Mouse (Mus musculus) liver (tissue): ENCODE measurements around the gene Hoxa11.

Source experiments
- DNase-seq: peaks from one replicate; pipeline ENCODE4 v3.0.0-alpha.2; 2020; ENCODE audit warnings: mixed read lengths

The Hoxa11 gene

DNA sequence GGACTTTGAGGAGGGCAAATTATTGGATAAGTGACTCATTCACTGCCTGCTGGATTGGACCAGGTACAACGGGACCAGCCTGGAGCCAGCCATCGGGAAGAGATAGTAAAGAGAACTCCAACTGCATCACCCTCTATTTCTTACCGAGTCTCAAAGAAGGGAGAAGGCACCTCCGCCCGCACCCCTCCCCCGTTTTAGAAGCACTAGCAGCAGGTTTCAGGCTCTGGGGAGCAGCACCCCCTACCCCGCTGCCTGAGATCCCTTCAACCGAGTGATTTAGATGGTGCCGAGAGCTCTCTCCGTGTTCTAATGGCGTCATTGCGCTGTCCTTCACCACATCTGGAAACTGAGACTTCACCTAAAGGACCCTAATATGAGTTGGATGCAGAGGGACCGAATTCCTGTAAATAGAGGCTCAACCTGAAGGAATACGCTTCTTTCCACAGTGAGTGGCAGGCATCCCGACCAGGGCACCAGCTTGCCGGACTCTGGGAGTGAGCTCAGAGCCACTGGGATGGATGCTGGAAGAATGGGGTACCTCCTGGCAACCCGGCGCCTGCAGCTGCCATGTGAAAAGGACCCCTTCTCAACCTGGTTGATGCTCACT is 19.8 kb upstream of the Hoxa11 start:
- no peak for DNase-seq

DNA sequence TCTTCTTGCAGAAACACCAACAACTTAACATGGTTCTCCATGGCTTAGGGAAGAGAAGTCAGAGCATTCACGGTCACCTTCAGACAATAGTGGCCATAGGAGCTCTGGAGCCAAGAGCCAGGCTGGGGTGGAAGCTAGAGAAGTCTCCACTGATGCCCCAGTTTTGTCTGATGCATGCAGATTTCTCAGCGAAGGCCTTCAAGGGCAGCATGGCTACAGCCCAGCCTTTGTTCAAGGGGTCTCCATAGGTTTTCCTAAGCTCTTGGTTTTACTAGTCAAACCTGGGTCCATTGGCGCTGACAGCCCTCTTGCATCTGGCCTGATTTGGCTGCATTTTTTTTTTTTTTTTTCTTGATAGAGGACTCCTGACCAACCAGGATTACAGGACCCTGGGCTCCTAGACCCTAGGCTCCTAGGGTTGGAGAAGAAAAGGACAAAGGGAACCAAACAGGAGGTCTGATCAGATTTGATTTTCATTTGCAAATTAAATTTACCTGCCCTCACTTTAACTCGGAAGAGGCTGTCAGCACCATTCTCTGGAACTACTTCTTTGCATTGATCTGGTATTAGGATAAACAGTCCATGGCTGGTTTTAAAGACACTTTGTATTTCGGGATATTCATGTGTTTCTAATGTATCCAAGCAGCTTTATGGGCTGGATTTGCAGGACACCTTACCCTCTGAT is 18.6 kb upstream of the Hoxa11 start:
- no peak for DNase-seq

DNA sequence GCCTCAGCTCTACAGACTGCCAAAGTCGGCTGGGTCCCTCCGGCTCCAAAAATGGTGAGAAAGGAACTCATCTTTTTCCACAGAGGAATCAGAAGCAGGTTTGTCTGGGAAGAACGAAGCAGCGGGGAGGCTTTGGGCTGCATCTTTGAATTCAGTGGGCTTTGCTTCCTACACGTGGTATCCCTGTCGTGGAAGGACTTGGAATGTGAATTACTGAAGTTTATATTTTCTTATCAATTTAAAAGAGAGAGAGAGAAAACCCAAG is 17.6 kb upstream of the Hoxa11 start:
- no peak for DNase-seq

DNA sequence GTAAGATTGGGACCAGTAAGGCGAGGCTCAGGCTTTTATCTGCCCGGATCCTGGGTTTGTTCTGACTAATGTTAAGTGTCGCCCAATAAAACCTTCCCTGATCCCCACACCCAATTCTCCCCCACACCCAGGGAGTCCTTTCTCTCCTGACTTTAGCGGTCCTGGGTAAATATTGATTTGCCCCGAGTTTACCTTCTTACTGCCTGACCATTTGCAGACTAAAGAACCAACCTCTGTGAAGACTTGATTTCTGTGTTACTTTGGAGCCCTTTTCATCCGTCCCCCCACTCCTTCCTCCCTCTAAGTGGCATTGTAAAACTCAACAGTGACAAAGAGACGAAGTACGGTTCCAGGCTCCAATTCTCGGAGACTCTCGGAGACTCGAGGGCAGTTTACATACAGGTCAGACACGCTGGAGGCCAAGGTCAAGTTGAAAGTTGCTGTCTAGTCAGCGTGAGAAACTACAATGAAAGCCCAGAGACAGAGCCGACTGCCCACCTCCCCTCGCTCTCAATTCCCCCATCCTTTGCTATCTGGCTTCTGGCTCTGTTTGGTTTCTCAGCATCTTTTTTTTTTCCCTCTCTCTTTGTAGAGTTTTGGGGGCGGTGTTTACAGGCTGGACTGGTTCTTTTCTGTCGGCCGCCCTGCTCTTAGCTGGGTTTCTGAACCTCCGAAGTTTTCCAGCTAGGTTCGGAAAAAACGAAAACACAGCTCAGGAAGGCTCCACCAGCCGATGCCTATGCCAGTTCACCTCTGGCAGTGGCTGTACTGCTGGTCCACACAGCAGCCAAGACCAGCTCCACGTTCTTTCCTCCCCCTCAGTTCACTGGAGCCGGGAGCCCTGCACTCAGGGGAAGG is 17.1 kb upstream of the Hoxa11 start:
- no peak for DNase-seq

DNA sequence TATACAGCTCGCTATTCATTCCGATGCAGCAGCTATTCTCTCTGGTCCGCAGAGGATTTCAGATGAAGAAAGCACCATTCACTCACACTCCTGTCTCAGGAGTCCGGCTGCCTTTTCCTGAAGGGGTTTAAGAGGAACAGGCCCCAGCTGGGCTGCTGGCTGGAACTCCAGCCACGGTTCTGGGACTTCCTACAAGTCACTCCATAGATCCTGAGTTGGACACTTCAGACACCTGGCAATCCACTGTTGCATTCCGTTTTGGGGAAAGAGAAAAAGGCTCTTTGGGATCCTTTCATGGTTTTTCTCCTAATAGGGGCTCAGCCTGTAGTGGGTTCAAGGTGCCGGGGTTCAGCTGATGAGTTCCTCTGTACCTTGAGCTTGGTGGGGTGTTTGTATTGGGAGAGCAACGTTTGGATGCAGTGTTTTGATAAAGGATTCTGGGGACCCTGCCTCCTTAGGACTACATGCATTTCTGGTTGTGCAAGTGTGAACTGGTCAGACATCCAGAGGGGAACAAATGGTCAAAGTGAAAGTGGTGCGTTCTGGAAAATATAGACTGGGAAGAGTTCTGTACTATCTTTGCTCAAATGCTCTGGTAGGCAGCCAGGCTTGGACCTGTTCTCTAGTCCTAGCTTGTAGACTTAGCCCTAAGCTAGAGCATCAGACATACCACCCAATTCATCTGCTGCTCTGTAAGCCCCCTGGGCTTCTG is 16.3 kb upstream of the Hoxa11 start:
- no peak for DNase-seq

DNA sequence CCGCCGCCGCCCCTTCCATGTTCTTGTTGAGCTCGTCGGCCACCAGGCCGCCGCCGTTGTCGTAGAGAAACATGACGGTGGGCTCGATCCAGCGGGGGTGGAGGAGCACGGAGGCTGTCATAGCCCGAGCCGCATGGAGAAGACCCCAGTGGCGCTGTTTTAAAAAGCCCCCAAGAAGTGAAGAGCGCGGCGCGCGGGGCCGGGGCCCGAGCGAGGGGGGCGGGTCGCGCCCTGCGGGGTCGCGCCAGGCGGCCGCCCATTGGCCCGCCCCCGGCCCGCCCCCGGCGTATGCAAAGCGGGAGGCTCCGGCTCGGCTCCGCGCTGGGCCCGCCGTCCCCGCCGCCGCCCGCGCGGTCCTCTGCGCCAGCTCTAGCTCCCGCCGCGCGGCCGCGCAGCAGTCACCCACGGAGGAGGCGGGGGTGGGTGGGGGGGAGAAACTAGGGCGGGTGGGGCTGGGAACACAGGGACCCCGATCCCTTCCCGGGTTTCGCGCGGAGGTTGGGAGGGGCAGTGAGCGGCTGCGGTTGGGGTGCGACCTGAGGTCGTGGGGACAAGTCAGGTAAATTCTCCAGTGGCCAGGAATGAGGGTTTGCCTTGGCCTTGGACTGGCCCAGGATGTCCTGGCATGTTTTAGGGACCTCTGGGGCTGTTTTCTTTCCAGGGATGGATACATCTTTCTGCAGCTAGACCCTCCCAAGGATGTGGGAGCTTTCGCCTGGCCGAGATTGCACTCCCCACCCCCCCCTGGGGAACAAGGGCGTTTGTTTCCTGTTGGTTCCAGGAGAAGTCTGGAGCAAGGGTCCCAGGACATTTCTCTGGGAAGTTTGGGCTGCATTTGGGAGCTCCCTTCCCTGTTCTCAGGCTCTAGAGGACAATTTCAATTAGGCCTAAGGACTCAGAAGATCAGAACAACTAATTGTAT is 15.3 kb upstream of the Hoxa11 start, which contains the start of gene Hoxa13:
Gene Hoxa13 (minus strand): TSS at position 227 of the 922 bp plus-strand sequence.
- DNase-seq, result peak; percentile 34

DNA sequence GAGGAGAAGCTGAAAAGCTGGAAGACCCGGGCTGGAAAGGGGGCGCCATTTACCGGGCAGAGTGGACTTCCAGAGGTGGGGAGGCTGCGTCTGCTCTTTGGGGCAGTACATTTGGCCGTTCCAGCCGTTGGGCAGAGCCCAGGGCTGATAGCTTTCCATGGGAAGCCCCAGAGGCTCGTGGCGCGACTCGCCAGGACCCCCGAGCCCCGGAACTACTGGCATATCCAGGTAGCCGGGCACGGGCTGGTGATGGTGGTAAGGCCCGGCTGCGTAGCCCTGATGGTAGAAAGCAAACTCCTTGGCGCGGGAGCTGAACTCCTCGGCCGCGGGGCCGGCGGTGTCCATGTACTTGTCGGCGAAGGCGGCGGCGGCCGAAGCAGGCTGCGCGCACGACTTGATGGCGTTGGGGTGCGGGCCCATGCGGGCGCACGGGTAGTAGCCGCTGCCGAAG is 14.2 kb upstream of the Hoxa11 start:
- no peak for DNase-seq

DNA sequence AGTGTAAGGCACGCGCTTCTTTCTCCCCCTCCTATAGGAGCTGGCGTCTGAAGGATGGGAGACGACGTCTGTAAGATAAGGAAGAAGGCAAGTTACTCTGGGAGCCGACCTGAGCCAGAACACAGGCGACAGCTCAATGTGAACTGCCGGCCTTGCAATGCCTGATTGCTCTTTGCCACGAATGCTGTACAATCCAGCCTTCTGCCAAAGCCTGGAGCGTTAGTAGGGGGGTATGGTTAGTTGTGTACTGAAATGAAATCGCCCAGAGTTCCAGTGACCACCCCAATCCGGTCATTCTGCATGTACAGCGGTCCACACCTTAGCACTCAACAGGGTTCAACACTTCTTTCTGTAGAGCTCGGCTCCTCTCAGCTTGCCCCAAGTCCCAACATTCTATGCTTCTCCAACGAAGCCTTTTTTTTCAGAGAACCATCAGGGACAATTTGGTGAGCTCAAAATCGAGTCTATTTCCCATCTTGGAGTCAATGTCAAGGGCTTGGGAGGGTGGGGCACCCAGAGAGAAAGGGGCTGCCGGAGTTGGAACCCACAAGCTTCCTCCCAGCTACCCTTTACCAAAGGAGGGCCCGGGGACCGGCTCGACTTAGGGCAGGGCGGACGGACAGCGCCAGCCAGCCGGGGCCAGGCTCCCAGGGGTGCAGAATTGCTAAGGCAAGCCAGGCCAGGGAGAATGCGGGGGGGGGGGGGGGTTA is 13.6 kb upstream of the Hoxa11 start:
- no peak for DNase-seq

DNA sequence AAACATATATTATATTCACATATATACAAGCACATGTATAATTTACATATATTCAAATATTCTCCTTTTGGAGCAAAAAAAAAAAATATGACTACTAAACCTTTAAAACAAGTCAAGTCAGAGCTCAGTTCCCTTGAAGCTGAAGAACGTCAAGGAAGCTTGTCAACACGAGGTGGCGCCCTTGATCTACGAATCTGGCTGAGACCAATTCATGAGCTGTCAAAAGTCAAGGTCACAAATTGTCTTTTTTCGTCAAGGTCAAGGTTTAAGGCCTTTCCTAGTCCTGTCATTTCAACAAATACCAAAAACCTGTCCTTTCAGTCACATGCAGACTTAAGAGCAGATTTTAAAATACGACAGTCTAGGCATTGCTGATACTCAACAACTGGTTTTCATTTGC is 11.3 kb upstream of the Hoxa11 start:
- DNase-seq, result peak; percentile 70

DNA sequence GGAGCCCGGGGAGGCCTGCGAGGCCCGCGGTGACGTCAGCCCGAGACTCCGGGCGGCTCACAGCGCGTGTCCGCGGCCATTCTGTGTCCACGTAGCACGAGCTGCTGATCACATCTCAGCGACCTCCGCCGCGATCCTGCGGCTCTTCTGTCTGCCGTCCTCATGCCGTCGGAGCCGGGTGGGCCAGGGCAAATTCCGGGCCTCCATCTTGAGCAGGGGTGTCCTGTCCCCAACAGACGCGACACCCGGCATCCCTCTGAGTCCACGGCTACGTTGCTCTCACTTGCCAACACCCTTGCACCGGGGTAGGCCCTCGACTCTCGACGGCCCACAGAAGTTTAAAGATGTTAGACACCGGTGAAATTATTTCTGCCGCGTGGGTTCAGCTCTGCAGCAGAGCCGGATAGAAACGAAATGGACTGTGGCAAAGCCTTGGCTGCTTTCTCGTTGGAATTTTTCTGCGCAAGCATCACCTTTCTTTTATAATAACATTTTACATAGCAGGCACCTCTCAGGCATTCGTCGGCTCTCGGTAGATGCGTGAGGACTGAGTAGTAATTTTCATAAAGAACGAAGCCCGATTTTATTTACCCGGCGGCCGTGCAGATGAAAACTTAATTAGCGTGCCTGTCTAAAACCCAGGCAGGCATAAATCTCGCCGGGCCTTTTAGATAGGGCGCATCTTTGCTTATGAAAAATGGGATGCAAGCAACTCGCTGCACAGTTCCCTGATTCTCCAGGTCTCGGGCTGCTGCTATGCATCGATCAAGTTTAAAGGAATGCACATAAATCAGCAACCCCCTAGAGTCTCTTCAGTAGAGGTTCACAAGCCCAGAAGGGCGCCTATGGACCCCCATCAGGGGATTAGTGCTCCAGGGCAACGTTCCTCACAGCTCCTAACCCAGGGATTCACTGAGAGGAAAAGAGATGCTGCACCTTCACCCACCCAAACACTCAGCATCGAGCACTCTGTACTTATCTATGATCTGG is 8.2 kb upstream of the Hoxa11 start:
- DNase-seq, result no peak

DNA sequence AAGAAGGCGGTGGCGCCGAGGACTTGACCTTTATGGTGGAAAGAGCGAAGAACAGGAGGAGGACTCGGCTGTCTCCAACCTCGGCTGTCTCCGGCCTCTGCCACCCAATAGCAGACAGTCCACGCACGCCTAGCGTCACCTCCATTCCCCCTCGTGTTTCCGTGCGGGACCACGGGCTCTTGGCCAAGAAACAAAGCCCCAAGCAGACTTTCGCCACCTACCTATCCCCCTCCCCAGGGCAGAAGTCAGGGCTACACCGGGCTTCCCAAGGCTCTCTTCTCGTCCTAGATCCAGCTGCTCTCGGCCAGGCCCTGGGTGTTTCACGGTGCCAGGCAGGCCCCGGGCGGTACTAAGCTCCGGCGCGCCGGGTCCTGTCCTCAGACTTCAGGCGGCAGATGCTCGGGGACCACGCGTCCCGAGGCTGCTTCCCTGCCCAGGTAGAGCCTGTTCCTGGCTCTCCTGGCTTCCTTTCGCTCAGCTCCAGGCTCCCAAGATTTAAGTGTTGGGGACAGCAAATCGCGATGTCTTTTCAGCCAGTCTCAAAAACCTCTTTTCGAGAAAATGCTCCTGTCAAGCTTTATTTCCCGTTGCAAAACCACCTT is 7.3 kb upstream of the Hoxa11 start:
- no peak for DNase-seq

DNA sequence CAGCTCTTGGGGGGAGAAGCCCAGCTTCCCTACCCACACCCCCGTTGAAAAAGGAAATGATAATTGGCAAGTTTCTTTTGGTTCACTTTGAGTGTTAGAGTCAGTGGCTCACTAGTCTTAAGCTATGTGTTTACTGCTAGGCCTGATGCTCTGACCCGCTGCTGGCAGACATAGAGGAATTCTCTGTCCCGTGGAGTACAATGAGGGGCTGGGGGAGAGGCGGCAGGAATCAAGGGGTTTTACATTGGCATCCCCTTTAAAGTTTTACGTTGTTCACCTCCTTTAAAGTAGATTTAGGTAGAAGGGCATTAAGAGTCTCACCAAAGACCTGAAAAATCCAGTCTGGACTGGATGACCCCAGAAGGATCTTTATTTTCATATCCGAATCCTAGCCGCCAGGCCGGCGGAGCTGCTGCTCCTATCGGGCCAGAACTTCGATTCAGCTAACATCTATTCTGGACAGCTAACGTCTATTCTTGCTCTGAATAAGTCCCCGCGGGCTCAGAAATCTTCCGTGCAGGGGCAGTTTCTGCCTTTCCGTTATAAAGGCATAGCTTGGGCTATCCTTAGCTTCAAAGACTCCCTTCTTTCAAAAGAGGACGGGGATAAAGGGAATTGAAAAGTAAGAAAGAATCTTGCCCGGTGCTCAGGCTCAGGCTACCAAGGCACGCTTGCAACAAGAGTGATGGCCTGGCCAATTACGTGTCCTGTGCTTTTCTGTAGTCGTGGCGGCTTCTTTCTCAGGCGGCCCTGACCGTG is 6.6 kb upstream of the Hoxa11 start:
- DNase-seq, result no peak

DNA sequence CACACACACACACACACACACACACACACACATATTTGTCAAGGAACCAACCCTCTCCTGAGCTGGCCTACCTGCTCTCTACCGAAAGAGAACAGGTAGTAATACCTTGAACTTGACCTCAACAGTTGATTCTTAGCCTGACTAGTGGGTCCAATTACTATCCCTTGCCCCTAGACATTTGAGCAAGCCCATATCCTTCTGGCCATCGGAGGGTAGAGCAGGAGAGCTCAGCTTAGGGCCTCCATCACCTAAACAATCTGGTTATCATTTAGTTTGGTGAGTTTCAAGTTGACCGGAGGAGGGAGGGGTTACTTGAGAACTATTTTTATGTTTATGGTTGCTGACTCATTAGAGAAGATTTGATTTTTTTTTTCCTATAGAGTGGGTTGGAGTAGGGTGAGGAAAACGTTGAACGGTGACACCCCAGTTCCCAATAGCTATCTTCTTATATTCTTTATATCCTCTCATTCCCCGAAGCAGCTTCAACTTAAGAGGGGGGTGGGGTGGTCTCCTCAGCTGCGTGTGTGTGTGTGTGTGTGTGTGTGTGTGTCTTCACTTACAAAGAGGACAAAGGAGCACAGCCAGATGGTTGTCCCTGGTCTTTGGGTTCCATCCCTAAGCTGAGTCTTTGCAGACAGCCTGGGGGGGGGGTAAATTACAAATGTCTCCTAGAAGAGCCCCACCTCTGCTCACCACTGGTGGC is 5.7 kb upstream of the Hoxa11 start:
- no peak for DNase-seq

DNA sequence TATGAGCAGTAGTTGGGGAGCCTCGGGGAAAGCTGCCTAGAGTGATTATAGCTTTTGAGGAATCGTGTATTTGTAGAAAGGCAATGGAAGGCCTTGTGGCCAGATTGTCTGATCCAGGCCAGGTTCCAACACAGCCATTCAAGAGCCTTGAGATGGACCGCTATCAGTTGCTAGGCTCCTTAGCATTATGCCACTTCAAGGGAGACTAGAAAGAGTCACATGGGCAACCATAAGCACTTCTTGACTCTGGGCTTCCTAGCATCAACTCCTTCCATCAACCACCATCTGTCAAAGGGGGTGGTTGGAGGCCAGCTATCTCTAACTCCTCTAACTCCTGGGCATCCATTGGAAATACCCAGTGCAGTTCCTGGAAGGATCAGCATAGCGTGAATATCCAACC is 4.2 kb upstream of the Hoxa11 start:
- DNase-seq, result no peak

DNA sequence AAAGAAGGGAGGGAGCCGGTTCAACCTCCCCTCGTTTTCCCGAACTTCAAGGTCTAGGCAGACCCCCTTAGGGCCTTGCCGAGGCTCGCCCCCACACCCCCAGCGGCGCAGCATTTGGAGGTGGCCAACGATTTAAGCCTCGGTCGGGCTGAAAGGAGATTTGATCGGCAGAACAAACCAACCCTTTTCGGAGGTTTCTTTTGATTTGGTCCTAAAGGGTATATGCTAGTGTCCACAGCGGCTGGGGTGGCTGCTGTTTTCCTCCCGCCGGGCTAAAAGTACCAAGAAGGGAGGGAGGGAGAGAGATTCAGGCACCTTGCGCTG is 3.8 kb upstream of the Hoxa11 start:
- no peak for DNase-seq

DNA sequence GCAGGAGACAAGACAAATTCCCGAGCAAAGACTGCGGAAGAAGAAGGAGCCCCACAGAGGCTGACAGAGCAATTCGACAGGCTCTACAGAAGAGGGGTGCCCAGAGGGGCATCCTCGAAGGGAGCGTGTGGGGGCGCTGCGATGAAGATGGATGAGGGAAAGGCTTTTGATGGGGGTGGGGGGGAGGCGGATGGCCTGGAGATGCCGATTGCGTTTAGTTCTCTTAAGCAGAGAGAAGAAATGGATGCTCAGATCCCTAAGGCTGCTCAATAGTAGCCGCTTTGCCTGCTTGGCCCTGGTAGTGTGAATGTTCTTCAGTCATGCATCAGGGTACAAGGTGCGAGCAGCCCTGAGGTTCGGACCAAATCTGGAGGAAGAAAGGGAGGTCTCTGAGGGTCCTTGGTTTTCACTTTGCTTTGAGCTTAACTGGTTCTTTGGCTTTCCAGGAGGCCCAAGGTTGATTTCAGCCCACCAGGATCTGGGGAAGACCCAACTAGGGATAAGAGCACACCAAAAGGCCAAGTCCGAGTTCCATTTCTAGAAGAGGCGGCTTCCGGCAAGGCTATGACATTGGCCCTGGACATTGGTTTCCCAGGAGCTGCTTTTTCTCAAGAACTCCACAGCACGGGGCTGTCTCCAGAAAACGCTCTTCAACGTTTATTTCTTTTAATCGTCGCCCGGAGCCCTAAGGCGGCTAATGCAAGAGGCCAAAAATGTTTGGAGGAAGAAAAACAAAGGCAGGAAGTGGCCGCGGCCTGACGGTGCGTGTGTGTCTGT is 3.2 kb upstream of the Hoxa11 start:
- DNase-seq, result no peak

DNA sequence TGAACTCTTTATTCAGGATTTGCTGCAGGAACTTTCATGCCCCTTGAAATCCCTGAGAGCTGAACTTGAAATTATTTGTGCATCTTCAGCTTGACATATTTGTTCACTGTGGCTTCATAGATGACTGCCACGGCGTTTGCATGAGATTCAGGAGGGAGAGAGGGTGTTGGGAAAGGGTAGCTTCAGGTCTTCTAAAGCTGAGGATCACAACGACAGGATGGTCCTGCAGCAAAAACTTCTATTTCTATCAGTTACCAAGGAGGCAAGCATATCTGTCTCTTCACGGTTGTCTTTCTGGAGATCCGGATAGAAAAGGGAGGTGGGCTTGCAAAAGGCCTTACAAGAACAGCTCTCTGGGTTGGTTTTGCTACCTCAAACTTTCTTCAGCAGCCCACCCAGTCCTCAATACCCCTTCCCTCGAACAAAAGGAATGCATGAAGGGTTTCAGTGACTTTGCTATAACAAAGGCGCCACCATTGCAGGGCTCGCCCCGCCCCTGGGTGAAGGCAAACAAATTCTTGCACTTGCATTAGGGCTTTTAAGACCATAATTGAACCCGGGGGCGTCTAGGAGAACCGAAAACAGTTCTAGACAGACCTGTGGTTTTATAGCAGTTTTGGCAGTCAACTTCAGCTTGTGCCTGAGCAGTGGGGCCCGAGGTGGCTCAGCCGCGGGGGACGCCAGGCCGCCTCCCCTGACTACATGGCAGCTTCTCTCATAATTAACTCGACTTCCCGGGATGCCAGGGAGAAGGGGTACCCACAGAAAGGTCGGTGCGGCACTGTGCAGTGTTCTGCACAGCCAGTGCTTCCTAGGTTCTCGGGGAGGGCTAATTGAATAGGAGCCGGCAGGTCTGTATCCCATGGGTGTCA is 2.4 kb upstream of the Hoxa11 start:
- DNase-seq, result no peak
